Mouse (Mus musculus): Measurements from ENCODE around the gene Slc50a1. TPM values are rescaled to one million over a fixed set of nuclear protein-coding genes. Genes with fewer than 3 reads are reported as not detected.

Gene Slc50a1
- polyA plus RNA-seq (2015; fragmentation: Nextera tagmentation; extraction: Ambion mirVana), result 40.2 and 41.3 TPM in 2 replicates

- peak within 1 kb of the TSS; percentile 81 for H3K27ac ChIP-seq (ENCODE audit: low read length)
Measured at GRCm38 (mm10) chr3:89270051-89270755, at the start of gene Slc50a1. TSS of gene Slc50a1 (minus strand) at chr3:89270570.

GRCm38 (mm10) chr3:89319591-89320350, 49.4 kb upstream of the Slc50a1 start:
- peaks cover 3% of the 10 kb centered on the region; the same call in 1 of the 2 replicates for H3K36me3 ChIP-seq (ENCODE audit: control insufficient read depth, insufficient read depth, low read length)
- peak overlapping the region; percentile 92 for H3K27ac ChIP-seq (ENCODE audit: low read length)
- 0 out of 2 replicates have a peak, but pooled peaks cover 4% of the 10 kb centered on the region for H3K27me3 ChIP-seq (ENCODE audit: control insufficient read depth, insufficient read depth, low read depth, low read length)
- H3K4me3 ChIP-seq (ENCODE audit: low read depth, low read length), result peak overlapping the region; percentile 76
- no peak for ATAC-seq
- no peaks in the 10 kb centered on the region for H3K9me3 ChIP-seq (replicated peaks; ENCODE audit: control insufficient read depth, low read length, poor library complexity, severe bottlenecking)
- WGBS, result 2% methylated on average over 50 of the region's 58 CpGs
- H3K4me2 ChIP-seq (ENCODE audit: low read length), result peak overlapping the region; percentile 78
- H3K4me1 ChIP-seq (ENCODE audit: control insufficient read depth, insufficient read depth, low read length), result peaks cover 38% of the 10 kb centered on the region
- peak overlapping the region; percentile 88 for H3K9ac ChIP-seq (ENCODE audit: low read depth, low read length)

More at GRCm38 (mm10) chr3:89270051-89270755, at the start of gene Slc50a1:
- Histone ChIP-seq H3K9ac (ENCODE audit: low read depth, low read length) (peak within 1 kb of the TSS; percentile 83), H3K36me3 (ENCODE audit: control insufficient read depth, insufficient read depth, low read length) (no peaks in the 10 kb centered on the region), H3K4me2 (ENCODE audit: low read length) (peak within 1 kb of the TSS; percentile 89), H3K4me3 (ENCODE audit: low read depth, low read length) (peak within 1 kb of the TSS; percentile 58), H3K9me3 (replicated peaks; ENCODE audit: control insufficient read depth, low read length, poor library complexity, severe bottlenecking) (no peaks in the 10 kb centered on the region), H3K27me3 (ENCODE audit: control insufficient read depth, insufficient read depth, low read depth, low read length) (no peaks in the 10 kb centered on the region), H3K4me1 (ENCODE audit: control insufficient read depth, insufficient read depth, low read length) (peaks cover 35% of the 10 kb centered on the region)
- WGBS, result 3% methylated on average over 39 of the region's 39 CpGs
- peak; percentile 38 for ATAC-seq

GRCm38 (mm10) chr3:89318971-89319590, 48.7 kb upstream of the Slc50a1 start:
- H3K4me3 ChIP-seq (ENCODE audit: low read depth, low read length), result peak overlapping the region; percentile 76
- peak overlapping the region; percentile 78 for H3K4me2 ChIP-seq (ENCODE audit: low read length)
- no peaks in the 10 kb centered on the region for H3K9me3 ChIP-seq (replicated peaks; ENCODE audit: control insufficient read depth, low read length, poor library complexity, severe bottlenecking)
- H3K9ac ChIP-seq (ENCODE audit: low read depth, low read length), result peak overlapping the region; percentile 88; the same call in 1 of the 2 replicates
- H3K4me1 ChIP-seq (ENCODE audit: control insufficient read depth, insufficient read depth, low read length), result peaks cover 38% of the 10 kb centered on the region
- H3K36me3 ChIP-seq (ENCODE audit: control insufficient read depth, insufficient read depth, low read length), result peaks cover 3% of the 10 kb centered on the region; the same call in 1 of the 2 replicates
- ATAC-seq, result no peak
- 0 out of 2 replicates have a peak, but pooled peaks cover 4% of the 10 kb centered on the region for H3K27me3 ChIP-seq (ENCODE audit: control insufficient read depth, insufficient read depth, low read depth, low read length)
- WGBS, result 6% methylated on average over 21 of the region's 21 CpGs
- peak overlapping the region; percentile 92; the same call in 1 of the 2 replicates for H3K27ac ChIP-seq (ENCODE audit: low read length)

GRCm38 (mm10) chr3:89318316-89318715, 47.9 kb upstream of the Slc50a1 start:
- ATAC-seq, result no peak
- H3K4me3 ChIP-seq (ENCODE audit: low read depth, low read length), result no peak overlapping the region
- WGBS, result 78% methylated on average over 8 of the region's 8 CpGs
- H3K9me3 ChIP-seq (replicated peaks; ENCODE audit: control insufficient read depth, low read length, poor library complexity, severe bottlenecking), result no peaks in the 10 kb centered on the region
- 0 out of 2 replicates have a peak, but pooled peaks cover 4% of the 10 kb centered on the region for H3K27me3 ChIP-seq (ENCODE audit: control insufficient read depth, insufficient read depth, low read depth, low read length)
- no peak overlapping the region for H3K27ac ChIP-seq (ENCODE audit: low read length)
- H3K4me2 ChIP-seq (ENCODE audit: low read length), result no peak overlapping the region
- peaks cover 38% of the 10 kb centered on the region for H3K4me1 ChIP-seq (ENCODE audit: control insufficient read depth, insufficient read depth, low read length)
- H3K9ac ChIP-seq (ENCODE audit: low read depth, low read length), result no peak overlapping the region
- peaks cover 3% of the 10 kb centered on the region; the same call in 1 of the 2 replicates for H3K36me3 ChIP-seq (ENCODE audit: control insufficient read depth, insufficient read depth, low read length)

- peaks cover 3% of the 10 kb centered on the region; the same call in 1 of the 2 replicates for H3K36me3 ChIP-seq (ENCODE audit: control insufficient read depth, insufficient read depth, low read length)
- 0 out of 2 replicates have a peak, but pooled peaks cover 4% of the 10 kb centered on the region for H3K27me3 ChIP-seq (ENCODE audit: control insufficient read depth, insufficient read depth, low read depth, low read length)
- peak overlapping the region; percentile 56; the same call in 1 of the 2 replicates for H3K27ac ChIP-seq (ENCODE audit: low read length)
- peaks cover 38% of the 10 kb centered on the region for H3K4me1 ChIP-seq (ENCODE audit: control insufficient read depth, insufficient read depth, low read length)
- H3K4me3 ChIP-seq (ENCODE audit: low read depth, low read length), result no peak overlapping the region
- no peak for ATAC-seq
- H3K9me3 ChIP-seq (replicated peaks; ENCODE audit: control insufficient read depth, low read length, poor library complexity, severe bottlenecking), result no peaks in the 10 kb centered on the region
- peak overlapping the region; percentile 26 for H3K4me2 ChIP-seq (ENCODE audit: low read length)
- H3K9ac ChIP-seq (ENCODE audit: low read depth, low read length), result peak overlapping the region; percentile 5; the same call in 1 of the 2 replicates
- WGBS, result 54% methylated on average over 6 of the region's 6 CpGs
Measured at GRCm38 (mm10) chr3:89317246-89317645, 46.9 kb upstream of the Slc50a1 start.

- peaks cover 38% of the 10 kb centered on the region for H3K4me1 ChIP-seq (ENCODE audit: control insufficient read depth, insufficient read depth, low read length)
- H3K9me3 ChIP-seq (replicated peaks; ENCODE audit: control insufficient read depth, low read length, poor library complexity, severe bottlenecking), result no peaks in the 10 kb centered on the region
- 0 out of 2 replicates have a peak overlapping the region, but pooled peaks have one; percentile 5 for H3K9ac ChIP-seq (ENCODE audit: low read depth, low read length)
- peak overlapping the region; percentile 41 for H3K4me2 ChIP-seq (ENCODE audit: low read length)
- WGBS, result 0% methylated on average over 4 of the region's 4 CpGs
- H3K36me3 ChIP-seq (ENCODE audit: control insufficient read depth, insufficient read depth, low read length), result peaks cover 3% of the 10 kb centered on the region; the same call in 1 of the 2 replicates
- no peak overlapping the region for H3K4me3 ChIP-seq (ENCODE audit: low read depth, low read length)
- peak; percentile 30; the same call in 1 of the 2 replicates for ATAC-seq
- 0 out of 2 replicates have a peak, but pooled peaks cover 4% of the 10 kb centered on the region for H3K27me3 ChIP-seq (ENCODE audit: control insufficient read depth, insufficient read depth, low read depth, low read length)
- peak overlapping the region; percentile 56; the same call in 1 of the 2 replicates for H3K27ac ChIP-seq (ENCODE audit: low read length)
Measured at GRCm38 (mm10) chr3:89316833-89317232, 46.5 kb upstream of the Slc50a1 start.

GRCm38 (mm10) chr3:89315930-89316831, 45.8 kb upstream of the Slc50a1 start:
- H3K4me1 ChIP-seq (ENCODE audit: control insufficient read depth, insufficient read depth, low read length), result peaks cover 38% of the 10 kb centered on the region
- H3K4me2 ChIP-seq (ENCODE audit: low read length), result peak overlapping the region; percentile 51
- H3K27ac ChIP-seq (ENCODE audit: low read length), result no peak overlapping the region; the same call in 1 of the 2 replicates
- peaks cover 3% of the 10 kb centered on the region; the same call in 1 of the 2 replicates for H3K36me3 ChIP-seq (ENCODE audit: control insufficient read depth, insufficient read depth, low read length)
- peak overlapping the region; percentile 43 for H3K9ac ChIP-seq (ENCODE audit: low read depth, low read length)
- H3K27me3 ChIP-seq (ENCODE audit: control insufficient read depth, insufficient read depth, low read depth, low read length), result 0 out of 2 replicates have a peak, but pooled peaks cover 4% of the 10 kb centered on the region
- WGBS, result 8% methylated on average over 40 of the region's 40 CpGs
- H3K4me3 ChIP-seq (ENCODE audit: low read depth, low read length), result no peak overlapping the region
- no peak for ATAC-seq
- H3K9me3 ChIP-seq (replicated peaks; ENCODE audit: control insufficient read depth, low read length, poor library complexity, severe bottlenecking), result no peaks in the 10 kb centered on the region
